Mouse (Mus musculus) stomach, postnatal 0 days (tissue): ENCODE results near the gene Ndufc1. TPM values are rescaled to one million over a fixed set of nuclear protein-coding genes. Genes with fewer than 3 reads are reported as not detected.
"Not testable (repeated sequence)": the region's sequence is repeated elsewhere in the genome, so short reads cannot be mapped to it uniquely, and the experiment has no call there.

Experiments used
- ATAC-seq: fragments of 200-750 bp; cut with Nextera tagmentation; 2 replicates; pipeline ENCODE4 v1.8.0; 2017; ENCODE audit not compliant: low FRiP score, low TSS enrichment
- DNase-seq: peaks from one replicate; pipeline ENCODE4 v3.0.0-alpha.2; 2016; ENCODE audit warnings: low spot score
- H3K27ac ChIP-seq: fragments of 300-500 bp; sonication (generic); replicated peaks from 2 replicates; pipeline ENCODE4 v1.5.1; 2014; ENCODE audit warnings: mild to moderate bottlenecking, control low read depth
- H3K27me3 ChIP-seq: fragments of 300-500 bp; sonication (generic); 2 replicates; pipeline ENCODE4 v1.6.1; 2014; ENCODE audit warnings: low read length; ENCODE audit not compliant: control insufficient read depth, insufficient read depth
- H3K36me3 ChIP-seq: fragments of 300-500 bp; sonication (generic); 2 replicates; pipeline ENCODE4 v1.6.1; 2014; ENCODE audit warnings: low read length, mixed read lengths; ENCODE audit not compliant: control insufficient read depth, insufficient read depth
- H3K4me1 ChIP-seq: fragments of 300-500 bp; sonication (generic); replicated peaks from 2 replicates; pipeline ENCODE4 v1.6.1; 2014; ENCODE audit warnings: antibody characterized with exemption; ENCODE audit not compliant: control insufficient read depth, insufficient read depth
- H3K4me2 ChIP-seq: fragments of 300-500 bp; sonication (generic); replicated peaks from 2 replicates; pipeline ENCODE4 v1.6.1; 2014; ENCODE audit warnings: low read depth, mild to moderate bottlenecking, control low read depth, moderate library complexity
- H3K4me3 ChIP-seq: fragments of 300-500 bp; sonication (generic); 2 replicates; pipeline ENCODE4 v1.5.1; 2014; ENCODE audit warnings: low read depth, low read length, control low read depth
- H3K9ac ChIP-seq: fragments of 300-500 bp; sonication (generic); 2 replicates; pipeline ENCODE4 v1.6.1; 2014; ENCODE audit warnings: mild to moderate bottlenecking, low read length, control low read depth, mixed read lengths
- H3K9me3 ChIP-seq: fragments of 300-500 bp; sonication (generic); 2 replicates; pipeline ENCODE4 v1.6.1; 2016; ENCODE audit warnings: low read length; ENCODE audit not compliant: control insufficient read depth
- CTCF ChIP-seq: IDR thresholded peaks from 2 replicates; pipeline ENCODE4 v1.5.1; 2016; ENCODE audit warnings: antibody characterized with exemption, low read depth, mild to moderate bottlenecking, moderate library complexity
- EP300 ChIP-seq: optimal IDR thresholded peaks from 2 replicates; pipeline ENCODE3; 2016; ENCODE audit warnings: antibody characterized with exemption
- WGBS: fragments of 180-500 bp; shearing (Covaris S2); extraction: QIAGEN DNeasy Blood & Tissue Kit; methylation state at CpG from one replicate; pipeline ENCODE4 v1.1.7; 2014; 5-methylcytosine and 5-hydroxymethylcytosine counted together
- polyA plus RNA-seq: library from polyadenylated mRNA; unstranded; fragments of >200 nt; fragmentation: Nextera tagmentation; extraction: Ambion mirVana; gene quantifications from 2 replicates; pipeline ENCODE4 v1.2.1, GENCODE M21; 2015

The Ndufc1 gene
- polyA plus RNA-seq, 1 experiment from 2014 or later, result 979 TPM

DNA sequence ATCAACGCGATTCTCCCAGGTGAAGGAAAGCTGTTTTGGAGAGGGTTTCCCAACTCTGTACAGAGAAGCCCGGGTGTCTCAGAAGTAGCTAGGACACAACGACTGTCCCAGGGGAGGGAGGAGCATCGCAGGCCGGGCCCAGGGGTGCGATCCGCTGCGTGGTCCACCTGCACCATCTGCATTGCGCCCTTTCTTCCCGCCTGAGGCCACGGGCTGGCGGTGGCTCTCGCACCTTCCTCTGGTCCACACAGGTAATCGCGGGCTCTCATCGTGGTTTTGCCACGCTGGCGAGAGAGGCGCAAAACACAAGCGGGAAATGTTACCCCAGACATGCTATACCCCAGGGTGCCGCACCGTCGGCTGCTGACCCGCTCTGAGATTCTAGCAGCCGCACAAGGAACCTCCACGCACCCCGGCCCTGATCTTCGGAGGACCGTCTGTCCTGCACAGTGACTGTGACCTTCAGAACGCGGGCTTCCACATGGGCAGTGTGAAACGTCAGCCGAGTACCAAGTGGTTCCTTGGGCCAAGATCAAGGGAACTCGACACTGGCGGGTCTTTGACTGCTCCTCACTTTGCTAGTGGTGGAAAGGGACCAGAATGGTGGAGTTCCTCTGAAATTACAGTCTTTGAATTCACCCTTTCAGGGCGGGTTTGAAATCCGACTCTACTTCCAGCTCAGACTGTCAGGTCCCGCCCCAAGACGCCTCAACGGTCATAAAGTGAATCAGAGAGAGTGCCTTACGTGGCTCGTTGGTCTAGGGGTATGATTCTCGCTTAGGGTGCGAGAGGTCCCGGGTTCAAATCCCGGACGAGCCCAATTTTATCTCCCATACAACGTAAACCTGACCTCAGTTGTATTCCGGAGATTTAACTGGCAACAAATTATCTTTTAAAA lies 49.9 kb downstream of the Ndufc1 start:
- ATAC-seq (peak; percentile 81), DNase-seq (peak; percentile 74)
- Histone ChIP-seq H3K4me2 (peak overlapping the region; percentile 85), H3K4me3 (peak overlapping the region; percentile 61), H3K27ac (peak overlapping the region; percentile 69), H3K27me3 (no peaks in the 10 kb centered on the region), H3K9me3 (no peaks in the 10 kb centered on the region), H3K9ac (peak overlapping the region; percentile 65), H3K36me3 (no peaks in the 10 kb centered on the region), H3K4me1 (no peaks in the 10 kb centered on the region; the same call in 1 of the 2 replicates)
- 2% methylated on average over 50 of the region's 50 CpGs for WGBS
- no peak for TF ChIP-seq CTCF
- TF ChIP-seq EP300, result no peak

DNA sequence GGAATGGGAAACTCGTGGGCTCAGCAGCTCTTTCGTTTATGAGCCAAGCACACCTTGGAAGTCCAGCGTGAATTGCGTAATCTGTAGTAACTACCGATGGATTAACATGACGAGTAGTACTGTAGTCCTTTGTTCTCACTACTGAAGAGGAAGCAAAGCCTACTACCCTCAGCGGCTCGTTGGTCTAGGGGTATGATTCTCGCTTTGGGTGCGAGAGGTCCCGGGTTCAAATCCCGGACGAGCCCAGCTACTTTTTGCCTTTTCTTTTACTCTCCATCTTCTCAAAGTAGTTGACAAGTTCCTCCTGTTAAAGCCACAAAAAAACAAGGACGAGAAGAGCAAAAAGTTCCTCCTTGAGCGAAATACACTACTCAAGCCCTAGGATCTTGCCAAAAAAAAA lies 50.6 kb downstream of the Ndufc1 start:
- Histone ChIP-seq H3K27ac (no peak overlapping the region), H3K9me3 (no peaks in the 10 kb centered on the region), H3K4me3 (peak overlapping the region; percentile 61), H3K4me1 (no peaks in the 10 kb centered on the region; the same call in 1 of the 2 replicates), H3K4me2 (peak overlapping the region; percentile 85), H3K9ac (no peak overlapping the region), H3K27me3 (no peaks in the 10 kb centered on the region), H3K36me3 (no peaks in the 10 kb centered on the region)
- DNase-seq, result peak; percentile 72
- TF ChIP-seq CTCF (no peak), EP300 (no peak)
- ATAC-seq, result peak; percentile 71
- WGBS, result 4% methylated on average over 15 of the region's 15 CpGs

GRCm38 (mm10) chr3:51357624-51358023 lies 51.2 kb downstream of the Ndufc1 start:
- peak overlapping the region; percentile 85 for H3K4me2 ChIP-seq
- no peak overlapping the region for H3K9ac ChIP-seq
- ATAC-seq, result no peak
- no peak for DNase-seq
- H3K27me3 ChIP-seq, result no peaks in the 10 kb centered on the region
- no peaks in the 10 kb centered on the region; the same call in 1 of the 2 replicates for H3K4me1 ChIP-seq
- TF ChIP-seq EP300 (no peak), CTCF (no peak)
- no peak overlapping the region for H3K27ac ChIP-seq
- WGBS, result 23% methylated on average over 14 of the region's 14 CpGs
- no peaks in the 10 kb centered on the region for H3K36me3 ChIP-seq
- H3K9me3 ChIP-seq, result no peaks in the 10 kb centered on the region
- H3K4me3 ChIP-seq, result peak overlapping the region; percentile 61; the same call in 1 of the 2 replicates

DNA sequence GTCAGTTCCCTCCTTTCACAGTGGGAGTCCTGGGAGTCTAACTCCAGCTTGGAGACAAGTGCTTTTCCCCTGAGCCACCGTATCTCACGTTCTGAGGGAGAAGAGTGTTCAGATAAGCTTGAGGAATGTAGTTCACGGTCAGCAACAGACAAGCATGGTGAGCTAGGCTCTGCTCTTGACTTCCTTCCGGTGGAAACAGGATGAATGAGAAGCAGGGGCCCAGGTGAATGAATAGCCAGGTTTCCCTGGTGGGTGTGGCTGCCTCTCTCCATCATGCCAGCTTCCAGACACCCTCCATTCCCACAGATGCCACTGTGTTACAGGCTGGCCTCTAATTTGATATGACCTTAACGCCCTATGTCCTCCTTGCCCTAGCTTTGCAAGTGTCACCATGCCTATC lies 51.7 kb downstream of the Ndufc1 start:
- no peak for DNase-seq
- 39% methylated on average over 5 of the region's 5 CpGs for WGBS

DNA sequence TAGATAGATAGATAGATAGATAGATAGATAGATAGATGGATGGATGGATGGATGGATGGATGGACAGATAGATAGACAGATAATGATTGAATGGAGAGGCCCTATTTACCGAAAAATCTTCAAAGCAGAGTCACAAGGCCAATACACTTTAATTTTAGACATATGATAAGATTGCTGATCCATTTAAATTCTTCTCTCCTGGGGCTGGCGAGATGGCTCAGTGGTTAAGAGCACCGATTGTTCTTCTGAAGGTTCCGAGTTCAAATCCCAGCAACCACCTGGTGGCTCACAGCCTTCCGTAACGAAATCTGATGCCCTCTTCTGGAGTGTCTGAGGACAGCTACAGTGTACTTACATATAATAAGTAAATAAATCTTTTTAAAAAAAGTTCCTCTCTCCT lies 53.8 kb downstream of the Ndufc1 start:
- not testable (repeated sequence) for H3K4me3 ChIP-seq, ATAC-seq, H3K9ac ChIP-seq, H3K27me3 ChIP-seq, DNase-seq, H3K4me2 ChIP-seq, H3K4me1 ChIP-seq, H3K9me3 ChIP-seq, H3K27ac ChIP-seq, H3K36me3 ChIP-seq
- WGBS, result 86% methylated on average over 6 of the region's 6 CpGs

More for the DNA sequence above, 51.7 kb downstream of the Ndufc1 start:
- no peaks in the 10 kb centered on the region for H3K27me3 ChIP-seq
- no peaks in the 10 kb centered on the region; the same call in 1 of the 2 replicates for H3K4me1 ChIP-seq
- TF ChIP-seq EP300 (no peak), CTCF (no peak)
- no peak overlapping the region for H3K9ac ChIP-seq
- no peaks in the 10 kb centered on the region for H3K9me3 ChIP-seq
- no peak for ATAC-seq
- H3K4me2 ChIP-seq, result no peak overlapping the region
- H3K36me3 ChIP-seq, result no peaks in the 10 kb centered on the region
- no peak overlapping the region for H3K27ac ChIP-seq
- H3K4me3 ChIP-seq, result no peak overlapping the region

Other genes starting within 250 kb of the Ndufc1 start
- gene Noct, start 184.5 kb downstream of the Ndufc1 start, polyA plus RNA-seq, result 7.5 and 9.2 TPM in 2 replicates
- gene Elf2, start 68.3 kb downstream of the Ndufc1 start, polyA plus RNA-seq, result 32.4 and 36.3 TPM in 2 replicates
- 0.73 and 0.82 TPM in 2 replicates for gene Mgarp, start 12.2 kb downstream of the Ndufc1 start, polyA plus RNA-seq
- gene Naa15, start 6.2 kb upstream of the Ndufc1 start, polyA plus RNA-seq, result 16.3 and 19.0 TPM in 2 replicates
- 15.9 TPM in 2 replicates for gene Rab33b, start 74.9 kb upstream of the Ndufc1 start, polyA plus RNA-seq
- 1.5 and 1.8 TPM in 2 replicates for gene Setd7, start 151.9 kb upstream of the Ndufc1 start, polyA plus RNA-seq